Mouse (Mus musculus) stomach, embryonic 14.5 days (tissue): ENCODE data around the gene Rps6kl1. TPM values are rescaled to one million over a fixed set of nuclear protein-coding genes. Genes with fewer than 3 reads are reported as not detected.

ENCODE experiments used
- ATAC-seq: fragments of 200-750 bp; cut with Nextera tagmentation; 2 replicates; pipeline ENCODE4 v1.8.0; 2017; ENCODE audit warnings: low read depth, moderate TSS enrichment; ENCODE audit not compliant: insufficient number of reproducible peaks, insufficient read depth, low FRiP score
- H3K27ac ChIP-seq: fragments of 300-500 bp; sonication (generic); 2 replicates; pipeline ENCODE4 v1.5.1; 2014; ENCODE audit warnings: mild to moderate bottlenecking, low read length, moderate library complexity, mixed read lengths
- H3K27me3 ChIP-seq: fragments of 300-500 bp; sonication (generic); 2 replicates; pipeline ENCODE4 v1.6.1; 2014; ENCODE audit warnings: low read length, control low read depth, mixed read lengths; ENCODE audit not compliant: control insufficient read depth, insufficient read depth
- H3K36me3 ChIP-seq: fragments of 300-500 bp; sonication (generic); 2 replicates; pipeline ENCODE4 v1.6.1; 2014; ENCODE audit warnings: mild to moderate bottlenecking, control low read depth, low read length, moderate library complexity, mixed read lengths; ENCODE audit not compliant: control insufficient read depth, insufficient read depth
- H3K4me1 ChIP-seq: fragments of 300-500 bp; sonication (generic); 2 replicates; pipeline ENCODE4 v1.6.1; 2014; ENCODE audit warnings: low read length, control low read depth, mixed read lengths; ENCODE audit not compliant: control insufficient read depth, insufficient read depth
- H3K4me2 ChIP-seq: fragments of 300-500 bp; sonication (generic); replicated peaks from 2 replicates; pipeline ENCODE4 v1.6.1; 2014; ENCODE audit warnings: low read depth, low read length, control low read depth
- H3K4me3 ChIP-seq: fragments of 300-500 bp; sonication (generic); 2 replicates; pipeline ENCODE4 v1.5.1; 2014; ENCODE audit warnings: low read depth, low read length, control low read depth
- H3K9ac ChIP-seq: fragments of 300-500 bp; sonication (generic); replicated peaks from 2 replicates; pipeline ENCODE4 v1.6.1; 2014; ENCODE audit warnings: low read depth, mild to moderate bottlenecking, control low read depth, low read length, moderate library complexity, mixed read lengths
- H3K9me3 ChIP-seq: fragments of 300-500 bp; sonication (generic); 2 replicates; pipeline ENCODE4 v1.6.1; 2016; ENCODE audit warnings: low read depth, low read length, control low read depth; ENCODE audit not compliant: control insufficient read depth
- WGBS: fragments of 180-500 bp; shearing (Covaris S2); extraction: QIAGEN DNeasy Blood & Tissue Kit; methylation state at CpG from one replicate; pipeline ENCODE4 v1.1.7; 2014; 5-methylcytosine and 5-hydroxymethylcytosine counted together
- polyA plus RNA-seq: library from polyadenylated mRNA; unstranded; fragments of >200 nt; fragmentation: Nextera tagmentation; extraction: Ambion mirVana; gene quantifications from 2 replicates; pipeline ENCODE4 v1.2.1, GENCODE M21; 2014

The Rps6kl1 gene
- polyA plus RNA-seq, 1 experiment from 2014 or later, result 1.8 TPM

- H3K9me3 ChIP-seq, result no peaks in the 10 kb centered on the region
- no peaks in the 10 kb centered on the region for H3K4me1 ChIP-seq
- no peak overlapping the region for H3K4me2 ChIP-seq
Observed at GRCm38 (mm10) chr12:85157797-85158460, 6.9 kb upstream of the Rps6kl1 start.

GRCm38 (mm10) chr12:85156324-85156723 is 5.3 kb upstream of the Rps6kl1 start:
- Histone ChIP-seq H3K4me3 (no peak overlapping the region), H3K4me2 (no peak overlapping the region), H3K4me1 (no peaks in the 10 kb centered on the region), H3K9me3 (no peaks in the 10 kb centered on the region), H3K27me3 (no peaks in the 10 kb centered on the region), H3K9ac (no peak overlapping the region), H3K36me3 (no peaks in the 10 kb centered on the region), H3K27ac (no peak overlapping the region)
- no peak for ATAC-seq
- 24% methylated on average over 6 of the region's 6 CpGs for WGBS

More at GRCm38 (mm10) chr12:85157797-85158460, 6.9 kb upstream of the Rps6kl1 start:
- no peak overlapping the region for H3K9ac ChIP-seq
- 87% methylated on average over 14 of the region's 14 CpGs for WGBS
- no peak for ATAC-seq
- H3K27ac ChIP-seq, result no peak overlapping the region
- no peak overlapping the region for H3K4me3 ChIP-seq
- no peaks in the 10 kb centered on the region for H3K27me3 ChIP-seq
- no peaks in the 10 kb centered on the region for H3K36me3 ChIP-seq

DNA sequence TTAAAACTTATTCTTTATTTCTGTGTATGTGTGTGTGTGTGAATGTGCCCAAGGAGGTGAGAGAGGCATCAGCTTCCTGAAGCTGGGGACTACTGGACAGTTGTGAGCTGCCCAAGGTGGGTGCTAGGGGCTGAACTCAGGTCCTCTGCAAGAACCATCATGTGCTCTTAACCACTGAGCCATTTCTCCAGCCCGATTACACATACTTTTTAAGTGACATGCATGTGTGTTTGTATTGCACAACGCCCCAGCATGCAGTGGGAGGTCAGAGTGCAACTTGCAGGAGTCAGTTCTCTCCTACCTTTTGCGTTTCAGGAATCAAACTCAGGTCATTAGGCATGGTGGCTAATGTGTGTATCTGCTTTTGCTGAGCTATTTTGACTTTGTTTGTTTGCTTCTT is 1.9 kb upstream of the Rps6kl1 start:
- no peak overlapping the region for H3K4me3 ChIP-seq
- H3K9ac ChIP-seq, result no peak overlapping the region
- 79% methylated on average over 3 of the region's 3 CpGs for whole genome bisulfite sequencing
- no peak overlapping the region for H3K4me2 ChIP-seq
- H3K27ac ChIP-seq, result no peak overlapping the region
- H3K9me3 ChIP-seq, result no peaks in the 10 kb centered on the region
- ATAC-seq, result no peak
- H3K27me3 ChIP-seq, result no peaks in the 10 kb centered on the region
- H3K36me3 ChIP-seq, result no peaks in the 10 kb centered on the region
- no peaks in the 10 kb centered on the region for H3K4me1 ChIP-seq

DNA sequence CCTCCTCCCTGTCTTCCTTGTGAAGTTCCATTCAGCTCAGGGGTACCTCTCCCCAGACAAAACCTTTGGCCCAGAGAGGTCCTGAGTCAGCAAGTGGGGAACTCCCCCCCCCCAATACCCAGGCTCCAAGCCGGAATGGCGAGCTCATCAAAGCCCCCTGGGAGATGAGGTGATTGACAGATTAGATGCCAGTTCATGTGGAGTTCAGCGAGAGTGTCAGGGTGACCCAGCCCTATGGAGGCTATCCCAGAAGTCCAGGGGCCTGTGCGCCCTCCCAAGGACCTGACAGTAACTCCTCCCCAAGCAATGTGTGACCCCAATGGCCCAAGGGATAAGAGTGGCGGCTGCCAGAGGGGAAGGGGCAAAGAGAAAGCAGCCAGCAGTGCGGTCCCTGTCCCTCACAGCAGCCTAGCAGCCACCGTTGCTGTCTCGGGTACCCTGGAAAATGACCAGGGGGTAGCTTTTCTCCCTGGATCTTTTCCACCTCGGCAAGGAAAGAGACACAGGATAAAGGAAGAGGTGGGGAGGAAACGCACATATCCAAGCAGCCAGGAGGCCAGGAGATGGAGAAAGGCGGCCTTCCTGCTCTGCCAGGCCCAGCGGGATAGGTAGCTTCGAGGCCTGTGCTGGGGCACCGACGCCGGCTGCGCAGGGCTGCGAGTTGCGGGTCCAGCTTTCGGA is 603 bp downstream of the Rps6kl1 start:
- no peak overlapping the region; the same call in 1 of the 2 replicates for H3K9ac ChIP-seq
- 12% methylated on average over 20 of the region's 20 CpGs for whole genome bisulfite sequencing
- no peaks in the 10 kb centered on the region for H3K27me3 ChIP-seq
- no peak overlapping the region for H3K27ac ChIP-seq
- H3K4me2 ChIP-seq, result peak overlapping the region; percentile 40
- peak overlapping the region; percentile 7; the same call in 1 of the 2 replicates for H3K4me3 ChIP-seq
- ATAC-seq, result no peak
- H3K36me3 ChIP-seq, result no peaks in the 10 kb centered on the region
- H3K9me3 ChIP-seq, result no peaks in the 10 kb centered on the region
- H3K4me1 ChIP-seq, result peaks cover 5% of the 10 kb centered on the region; the same call in 1 of the 2 replicates

- ATAC-seq, result no peak
- H3K4me1 ChIP-seq, result peaks cover 5% of the 10 kb centered on the region; the same call in 1 of the 2 replicates
- H3K9ac ChIP-seq, result no peak overlapping the region
- 76% methylated on average over 9 of the region's 9 CpGs for WGBS
- H3K4me3 ChIP-seq, result no peak overlapping the region
- no peaks in the 10 kb centered on the region for H3K36me3 ChIP-seq
- no peaks in the 10 kb centered on the region for H3K9me3 ChIP-seq
- H3K27me3 ChIP-seq, result no peaks in the 10 kb centered on the region
- H3K4me2 ChIP-seq, result no peak overlapping the region
- no peak overlapping the region for H3K27ac ChIP-seq
Observed at GRCm38 (mm10) chr12:85146881-85147280, 4.2 kb downstream of the Rps6kl1 start.

GRCm38 (mm10) chr12:85146355-85146754 is 4.7 kb downstream of the Rps6kl1 start:
- ATAC-seq, result 0 out of 2 replicates have a peak, but pooled peaks have one; percentile 12
- no peak overlapping the region for H3K9ac ChIP-seq
- no peaks in the 10 kb centered on the region for H3K9me3 ChIP-seq
- no peaks in the 10 kb centered on the region for H3K36me3 ChIP-seq
- WGBS, result 35% methylated on average over 9 of the region's 11 CpGs
- peaks cover 5% of the 10 kb centered on the region; the same call in 1 of the 2 replicates for H3K4me1 ChIP-seq
- H3K27me3 ChIP-seq, result no peaks in the 10 kb centered on the region
- no peak overlapping the region for H3K27ac ChIP-seq
- no peak overlapping the region for H3K4me2 ChIP-seq
- H3K4me3 ChIP-seq, result no peak overlapping the region

DNA sequence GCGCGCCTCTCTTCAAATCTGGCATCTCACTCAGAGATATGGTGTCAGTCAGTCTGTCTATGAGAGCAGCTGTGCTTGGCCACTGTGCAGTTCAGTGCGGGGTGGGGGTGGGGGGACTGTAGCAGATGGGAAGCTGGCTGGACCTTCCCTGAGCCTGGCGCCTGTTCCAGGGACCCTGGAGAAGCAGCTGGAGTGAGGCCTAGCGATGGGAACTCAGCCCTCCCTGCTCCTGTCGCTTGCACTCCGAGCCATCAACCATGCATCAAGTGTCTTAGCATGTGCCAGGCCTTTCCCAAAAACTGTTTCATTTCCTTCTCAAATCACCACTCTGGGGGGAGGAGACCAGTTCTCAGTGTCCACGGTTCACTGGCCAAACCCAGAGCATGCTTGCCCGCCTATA is 5.4 kb downstream of the Rps6kl1 start:
- no peaks in the 10 kb centered on the region for H3K36me3 ChIP-seq
- H3K9me3 ChIP-seq, result no peaks in the 10 kb centered on the region
- H3K9ac ChIP-seq, result no peak overlapping the region
- no peak for ATAC-seq
- no peak overlapping the region for H3K4me3 ChIP-seq
- peaks cover 5% of the 10 kb centered on the region; the same call in 1 of the 2 replicates for H3K4me1 ChIP-seq
- peak overlapping the region; percentile 4; the same call in 1 of the 2 replicates for H3K27ac ChIP-seq
- no peak overlapping the region for H3K4me2 ChIP-seq
- WGBS, result 55% methylated on average over 9 of the region's 9 CpGs
- no peaks in the 10 kb centered on the region for H3K27me3 ChIP-seq

DNA sequence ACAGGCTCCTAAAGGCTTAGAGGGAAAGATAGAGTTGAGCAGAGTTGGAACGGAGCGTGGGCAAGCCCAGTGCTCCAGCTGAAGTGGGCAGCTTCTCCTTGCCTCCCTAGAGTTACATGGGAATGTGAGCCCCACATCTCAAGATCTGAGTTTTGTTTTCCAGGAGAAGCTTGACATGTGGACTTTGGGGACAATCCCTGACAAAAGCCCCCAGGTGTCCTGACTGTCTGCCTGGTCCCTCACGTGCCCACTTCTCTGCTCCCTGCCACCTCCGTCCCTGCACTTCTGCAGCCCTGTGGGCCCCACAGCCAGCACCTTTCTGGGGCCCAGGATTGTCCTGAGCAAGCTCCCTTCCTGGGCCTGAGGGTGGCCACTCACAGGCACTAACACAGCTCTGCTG is 6.2 kb downstream of the Rps6kl1 start:
- Histone ChIP-seq H3K4me1 (peaks cover 5% of the 10 kb centered on the region; the same call in 1 of the 2 replicates), H3K36me3 (no peaks in the 10 kb centered on the region), H3K9me3 (no peaks in the 10 kb centered on the region), H3K27ac (no peak overlapping the region), H3K4me2 (no peak overlapping the region), H3K4me3 (no peak overlapping the region), H3K27me3 (no peaks in the 10 kb centered on the region), H3K9ac (no peak overlapping the region)
- WGBS, result 93% methylated on average over 4 of the region's 4 CpGs
- ATAC-seq, result no peak
